Mouse (Mus musculus): ENCODE measurements around the gene Zdhhc17. TPM values are rescaled to one million over a fixed set of nuclear protein-coding genes. Genes with fewer than 3 reads are reported as not detected.

The Zdhhc17 gene
- polyA plus RNA-seq, 1 experiment from 2014 or later: 34.2 TPM

- Histone ChIP-seq H3K4me2 (replicated peaks; ENCODE audit: low read depth, low read length) (no peak overlapping the region), H3K4me3 (ENCODE audit: low read depth, low read length) (no peak overlapping the region), H3K27ac (ENCODE audit: low read length) (no peak overlapping the region), H3K36me3 (ENCODE audit: control insufficient read depth, insufficient read depth, low read length) (peaks cover 39% of the 10 kb centered on the region), H3K4me1 (ENCODE audit: control insufficient read depth, insufficient read depth, low read length) (no peaks in the 10 kb centered on the region), H3K9ac (replicated peaks; ENCODE audit: low read depth, low read length) (no peak overlapping the region), H3K27me3 (ENCODE audit: control insufficient read depth, insufficient read depth, low read length) (no peaks in the 10 kb centered on the region), H3K9me3 (ENCODE audit: control insufficient read depth, low read depth, low read length) (no peaks in the 10 kb centered on the region)
- WGBS: 88% methylated on average over 11 of the region's 11 CpGs
- ATAC-seq (ENCODE audit: insufficient number of reproducible peaks, insufficient read depth, low FRiP score, low read depth): no peak
These were observed 65.8 kb downstream of the Zdhhc17 start for GRCm38 (mm10) chr10:110944175-110944574.

- 83% methylated on average over 9 of the region's 9 CpGs for WGBS
- H3K4me3 ChIP-seq (ENCODE audit: low read depth, low read length): no peak overlapping the region
- H3K9ac ChIP-seq (replicated peaks; ENCODE audit: low read depth, low read length): no peak overlapping the region
- no peak for ATAC-seq (ENCODE audit: insufficient number of reproducible peaks, insufficient read depth, low FRiP score, low read depth)
- H3K9me3 ChIP-seq (ENCODE audit: control insufficient read depth, low read depth, low read length): no peaks in the 10 kb centered on the region
- no peak overlapping the region for H3K4me2 ChIP-seq (replicated peaks; ENCODE audit: low read depth, low read length)
- H3K27ac ChIP-seq (ENCODE audit: low read length): no peak overlapping the region
- no peaks in the 10 kb centered on the region for H3K4me1 ChIP-seq (ENCODE audit: control insufficient read depth, insufficient read depth, low read length)
- H3K36me3 ChIP-seq (ENCODE audit: control insufficient read depth, insufficient read depth, low read length): peaks cover 43% of the 10 kb centered on the region
- no peaks in the 10 kb centered on the region for H3K27me3 ChIP-seq (ENCODE audit: control insufficient read depth, insufficient read depth, low read length)
These were observed 67.1 kb downstream of the Zdhhc17 start for GRCm38 (mm10) chr10:110942806-110943205.

DNA sequence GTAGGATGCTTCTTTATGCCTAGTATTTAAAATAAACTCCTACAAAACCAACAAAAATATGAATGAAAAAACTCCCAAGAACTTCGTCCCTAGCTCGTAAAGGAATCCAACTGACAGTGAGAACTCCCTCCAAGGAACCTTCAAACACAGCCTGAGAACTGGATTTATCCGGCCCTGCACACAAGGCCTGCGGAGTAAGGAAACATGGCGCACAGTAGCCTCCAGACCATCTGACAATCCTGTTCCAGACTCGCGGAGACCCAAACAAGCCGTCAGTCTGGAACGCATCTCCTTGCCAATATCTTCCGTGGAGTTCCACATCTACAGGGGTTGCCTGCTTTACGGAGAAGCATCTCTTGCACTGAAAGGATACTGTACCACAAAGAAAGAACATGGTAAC is 68.0 kb downstream of the Zdhhc17 start:
- H3K27me3 ChIP-seq (ENCODE audit: control insufficient read depth, insufficient read depth, low read length): no peaks in the 10 kb centered on the region
- no peak overlapping the region for H3K4me3 ChIP-seq (ENCODE audit: low read depth, low read length)
- H3K27ac ChIP-seq (ENCODE audit: low read length): no peak overlapping the region
- ATAC-seq (ENCODE audit: insufficient number of reproducible peaks, insufficient read depth, low FRiP score, low read depth): no peak
- H3K4me1 ChIP-seq (ENCODE audit: control insufficient read depth, insufficient read depth, low read length): no peaks in the 10 kb centered on the region
- 93% methylated on average over 11 of the region's 11 CpGs for WGBS
- H3K36me3 ChIP-seq (ENCODE audit: control insufficient read depth, insufficient read depth, low read length): peaks cover 37% of the 10 kb centered on the region
- H3K9ac ChIP-seq (replicated peaks; ENCODE audit: low read depth, low read length): no peak overlapping the region
- no peak overlapping the region for H3K4me2 ChIP-seq (replicated peaks; ENCODE audit: low read depth, low read length)
- H3K9me3 ChIP-seq (ENCODE audit: control insufficient read depth, low read depth, low read length): no peaks in the 10 kb centered on the region

DNA sequence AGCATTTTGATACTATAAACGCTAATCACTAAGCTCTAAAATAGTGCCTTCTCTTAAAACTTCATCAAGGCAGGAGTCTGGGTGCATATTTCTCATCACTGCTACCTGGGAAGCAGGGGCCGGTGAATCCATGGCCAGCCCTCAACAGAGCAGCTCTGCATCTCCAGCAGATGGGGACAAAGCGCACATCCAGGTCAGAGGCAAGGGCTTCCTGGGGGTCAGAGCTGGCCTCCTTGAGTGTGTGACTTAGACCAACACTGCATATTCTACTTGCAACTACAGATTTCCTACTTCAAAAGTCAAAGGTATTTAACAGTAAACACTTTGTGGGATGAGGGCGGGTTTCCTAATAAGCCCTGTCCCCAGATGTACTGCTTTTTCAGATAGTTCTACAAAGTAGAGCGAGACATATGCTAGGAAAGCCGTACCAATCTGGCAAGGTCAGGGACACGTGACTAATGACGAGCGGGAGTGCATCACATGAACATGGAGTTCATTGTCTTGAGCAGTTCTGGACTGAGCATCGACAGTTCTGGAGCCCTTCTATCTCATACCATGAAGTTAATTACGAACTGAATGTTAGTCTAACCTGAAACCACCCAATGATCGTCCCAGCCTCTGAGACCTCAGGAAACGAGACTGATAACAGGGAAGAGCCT is 69.1 kb downstream of the Zdhhc17 start:
- no peaks in the 10 kb centered on the region for H3K9me3 ChIP-seq (ENCODE audit: control insufficient read depth, low read depth, low read length)
- 84% methylated on average over 13 of the region's 13 CpGs for WGBS
- no peak for ATAC-seq (ENCODE audit: insufficient number of reproducible peaks, insufficient read depth, low FRiP score, low read depth)
- no peak overlapping the region for H3K4me3 ChIP-seq (ENCODE audit: low read depth, low read length)
- H3K4me2 ChIP-seq (replicated peaks; ENCODE audit: low read depth, low read length): no peak overlapping the region
- H3K9ac ChIP-seq (replicated peaks; ENCODE audit: low read depth, low read length): no peak overlapping the region
- no peaks in the 10 kb centered on the region for H3K4me1 ChIP-seq (ENCODE audit: control insufficient read depth, insufficient read depth, low read length)
- H3K27me3 ChIP-seq (ENCODE audit: control insufficient read depth, insufficient read depth, low read length): no peaks in the 10 kb centered on the region
- no peak overlapping the region for H3K27ac ChIP-seq (ENCODE audit: low read length)
- H3K36me3 ChIP-seq (ENCODE audit: control insufficient read depth, insufficient read depth, low read length): peaks cover 32% of the 10 kb centered on the region

GRCm38 (mm10) chr10:110939717-110940116 is 70.2 kb downstream of the Zdhhc17 start:
- Histone ChIP-seq H3K4me1 (ENCODE audit: control insufficient read depth, insufficient read depth, low read length) (no peaks in the 10 kb centered on the region), H3K4me3 (ENCODE audit: low read depth, low read length) (no peak overlapping the region), H3K9me3 (ENCODE audit: control insufficient read depth, low read depth, low read length) (no peaks in the 10 kb centered on the region), H3K4me2 (replicated peaks; ENCODE audit: low read depth, low read length) (no peak overlapping the region), H3K36me3 (ENCODE audit: control insufficient read depth, insufficient read depth, low read length) (peaks cover 32% of the 10 kb centered on the region), H3K27me3 (ENCODE audit: control insufficient read depth, insufficient read depth, low read length) (no peaks in the 10 kb centered on the region), H3K9ac (replicated peaks; ENCODE audit: low read depth, low read length) (no peak overlapping the region), H3K27ac (ENCODE audit: low read length) (no peak overlapping the region)
- WGBS: 74% methylated on average over 4 of the region's 4 CpGs
- no peak for ATAC-seq (ENCODE audit: insufficient number of reproducible peaks, insufficient read depth, low FRiP score, low read depth)

DNA sequence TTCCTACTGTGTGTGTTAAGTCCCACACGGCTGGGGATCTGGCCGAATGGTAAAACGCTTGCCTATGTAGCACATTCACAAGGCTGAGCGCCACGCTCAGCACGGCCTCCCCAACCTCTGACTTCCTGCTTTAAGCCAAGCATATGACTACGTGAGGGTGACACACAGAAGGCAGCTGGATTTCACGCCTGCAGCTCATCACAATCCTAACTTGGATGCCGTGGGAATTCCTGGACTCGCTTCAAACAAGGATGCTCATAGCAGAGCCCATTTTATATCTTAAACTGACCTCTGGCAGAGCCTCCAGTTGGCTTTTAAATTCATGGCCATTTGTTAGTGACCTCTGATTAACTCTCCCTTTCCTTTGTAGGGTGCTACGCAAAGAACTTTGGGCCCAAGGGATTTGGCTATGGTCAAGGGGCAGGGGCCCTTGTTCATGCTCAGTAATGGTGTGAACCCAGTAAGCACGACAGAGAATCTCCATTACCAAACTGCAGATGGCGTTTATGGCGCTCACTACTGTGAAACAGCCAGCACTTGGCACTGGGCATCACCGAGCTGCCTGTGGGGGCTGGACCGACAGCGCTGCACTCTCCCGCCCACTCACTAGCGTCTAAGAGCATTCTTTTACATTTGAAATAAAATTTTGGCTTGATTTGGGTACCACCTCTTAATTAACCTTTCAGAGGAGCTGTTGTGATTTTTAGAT is 70.9 kb downstream of the Zdhhc17 start:
- H3K27ac ChIP-seq (ENCODE audit: low read length): no peak overlapping the region
- no peak for ATAC-seq (ENCODE audit: insufficient number of reproducible peaks, insufficient read depth, low FRiP score, low read depth)
- 83% methylated on average over 19 of the region's 19 CpGs for WGBS

DNA sequence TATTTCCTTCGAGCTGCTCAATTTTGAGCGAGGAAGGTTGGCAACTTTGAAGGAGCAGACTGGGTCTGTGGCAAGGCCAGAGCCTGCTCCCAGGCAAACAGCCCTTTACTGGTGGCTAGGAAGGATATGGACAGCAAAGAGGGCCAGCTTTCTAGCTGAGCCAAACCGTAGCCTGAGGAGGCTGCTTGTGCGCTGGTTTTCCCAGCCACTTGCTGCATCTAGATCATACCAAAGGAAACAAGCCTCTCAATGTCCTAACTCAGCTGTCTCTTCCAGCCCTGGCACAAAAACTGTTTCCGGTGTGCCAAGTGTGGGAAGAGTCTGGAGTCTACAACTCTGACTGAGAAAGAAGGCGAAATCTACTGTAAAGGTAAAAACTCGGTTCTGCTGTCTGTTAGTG is 71.6 kb downstream of the Zdhhc17 start:
- Histone ChIP-seq H3K9me3 (ENCODE audit: control insufficient read depth, low read depth, low read length) (no peaks in the 10 kb centered on the region), H3K27me3 (ENCODE audit: control insufficient read depth, insufficient read depth, low read length) (no peaks in the 10 kb centered on the region), H3K36me3 (ENCODE audit: control insufficient read depth, insufficient read depth, low read length) (peaks cover 28% of the 10 kb centered on the region; the same call in 1 of the 2 replicates), H3K4me2 (replicated peaks; ENCODE audit: low read depth, low read length) (no peak overlapping the region), H3K4me1 (ENCODE audit: control insufficient read depth, insufficient read depth, low read length) (no peaks in the 10 kb centered on the region), H3K4me3 (ENCODE audit: low read depth, low read length) (no peak overlapping the region), H3K27ac (ENCODE audit: low read length) (no peak overlapping the region), H3K9ac (replicated peaks; ENCODE audit: low read depth, low read length) (no peak overlapping the region)
- WGBS: 94% methylated on average over 7 of the region's 7 CpGs
- ATAC-seq (ENCODE audit: insufficient number of reproducible peaks, insufficient read depth, low FRiP score, low read depth): no peak

More for the DNA sequence above, 70.9 kb downstream of the Zdhhc17 start:
- Histone ChIP-seq H3K27me3 (ENCODE audit: control insufficient read depth, insufficient read depth, low read length) (no peaks in the 10 kb centered on the region), H3K9me3 (ENCODE audit: control insufficient read depth, low read depth, low read length) (no peaks in the 10 kb centered on the region), H3K4me2 (replicated peaks; ENCODE audit: low read depth, low read length) (no peak overlapping the region), H3K9ac (replicated peaks; ENCODE audit: low read depth, low read length) (no peak overlapping the region), H3K4me3 (ENCODE audit: low read depth, low read length) (no peak overlapping the region), H3K36me3 (ENCODE audit: control insufficient read depth, insufficient read depth, low read length) (peaks cover 32% of the 10 kb centered on the region), H3K4me1 (ENCODE audit: control insufficient read depth, insufficient read depth, low read length) (no peaks in the 10 kb centered on the region)

DNA sequence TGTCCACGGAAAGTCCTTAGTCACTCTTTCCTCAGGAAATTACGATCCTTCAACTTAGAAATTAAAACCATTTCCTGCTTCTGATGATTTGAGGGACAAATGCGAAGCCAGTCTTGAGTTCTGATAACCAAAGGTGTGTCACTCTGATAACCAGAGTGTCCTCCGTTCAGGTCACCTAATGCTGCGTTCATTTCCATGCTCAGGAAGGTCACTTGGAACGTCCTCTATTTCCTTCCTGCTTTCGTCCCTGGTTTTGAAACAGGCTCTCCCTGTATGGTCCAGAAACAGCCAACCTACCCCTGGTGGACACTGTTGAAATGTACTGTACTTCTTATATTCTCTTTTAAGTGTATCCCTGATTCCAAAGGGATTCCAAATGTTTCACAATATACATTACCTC is 74.3 kb downstream of the Zdhhc17 start:
- no peaks in the 10 kb centered on the region for H3K9me3 ChIP-seq (ENCODE audit: control insufficient read depth, low read depth, low read length)
- H3K36me3 ChIP-seq (ENCODE audit: control insufficient read depth, insufficient read depth, low read length): peaks cover 14% of the 10 kb centered on the region; the same call in 1 of the 2 replicates
- no peak for ATAC-seq (ENCODE audit: insufficient number of reproducible peaks, insufficient read depth, low FRiP score, low read depth)
- no peak overlapping the region for H3K4me3 ChIP-seq (ENCODE audit: low read depth, low read length)
- H3K4me1 ChIP-seq (ENCODE audit: control insufficient read depth, insufficient read depth, low read length): no peaks in the 10 kb centered on the region
- no peaks in the 10 kb centered on the region for H3K27me3 ChIP-seq (ENCODE audit: control insufficient read depth, insufficient read depth, low read length)
- WGBS: 76% methylated on average over 7 of the region's 7 CpGs
- H3K4me2 ChIP-seq (replicated peaks; ENCODE audit: low read depth, low read length): no peak overlapping the region
- no peak overlapping the region for H3K9ac ChIP-seq (replicated peaks; ENCODE audit: low read depth, low read length)
- no peak overlapping the region for H3K27ac ChIP-seq (ENCODE audit: low read length)

All from stomach, embryonic 14.5 days (tissue).